Mouse (Mus musculus) bone marrow, adult 2 months (tissue): ENCODE data around the gene Gm10945. TPM values are rescaled to one million over a fixed set of nuclear protein-coding genes. Genes with fewer than 3 reads are reported as not detected.
A peak's percentile ranks its signal among the peaks of the same experiment; 100 is the strongest.

Experiments used
- H3K27ac ChIP-seq: fragments of 200-500 bp; 2 replicates; pipeline ENCODE4 v1.5.1; 2012; ENCODE audit warnings: low read depth, mild to moderate bottlenecking, control low read depth, inconsistent platforms, low read length; ENCODE audit not compliant: control insufficient read depth, poor library complexity, insufficient read depth
- H3K4me1 ChIP-seq: fragments of 200-500 bp; 2 replicates; pipeline ENCODE4 v1.6.1; 2011; ENCODE audit warnings: low read length; ENCODE audit not compliant: control insufficient read depth, insufficient read depth
- H3K4me3 ChIP-seq: fragments of 200-500 bp; replicated peaks from 2 replicates; pipeline ENCODE3; 2011; ENCODE audit warnings: mild to moderate bottlenecking, low read depth, low read length, control low read depth; ENCODE audit not compliant: control insufficient read depth
- CTCF ChIP-seq: fragments of 200-500 bp; IDR thresholded peaks from 2 replicates; pipeline ENCODE4 v1.5.1; 2011; ENCODE audit warnings: low read length, control low read depth; ENCODE audit not compliant: control insufficient read depth, insufficient read depth
- POLR2A ChIP-seq: fragments of 200-500 bp; IDR thresholded peaks from 2 replicates; pipeline ENCODE4 v1.6.1; 2011; ENCODE audit warnings: low read depth, mild to moderate bottlenecking, control low read depth, low read length, borderline replicate concordance; ENCODE audit not compliant: control insufficient read depth
- WGBS: fragments of 180-500 bp; shearing (Covaris S2); methylation state at CpG from one replicate; pipeline ENCODE4 v1.1.7; 2018; 5-methylcytosine and 5-hydroxymethylcytosine counted together
- polyA plus RNA-seq: library from polyadenylated mRNA; stranded (reverse); fragments of >200 nt; gene quantifications from 2 replicates; pipeline ENCODE4 v1.2.4, GENCODE M21; 2011; ENCODE audit warnings: low replicate concordance; ENCODE audit not compliant: missing spikeins, insufficient read depth, insufficient read length

The Gm10945 gene
- polyA plus RNA-seq: not detected in 2 replicates

DNA sequence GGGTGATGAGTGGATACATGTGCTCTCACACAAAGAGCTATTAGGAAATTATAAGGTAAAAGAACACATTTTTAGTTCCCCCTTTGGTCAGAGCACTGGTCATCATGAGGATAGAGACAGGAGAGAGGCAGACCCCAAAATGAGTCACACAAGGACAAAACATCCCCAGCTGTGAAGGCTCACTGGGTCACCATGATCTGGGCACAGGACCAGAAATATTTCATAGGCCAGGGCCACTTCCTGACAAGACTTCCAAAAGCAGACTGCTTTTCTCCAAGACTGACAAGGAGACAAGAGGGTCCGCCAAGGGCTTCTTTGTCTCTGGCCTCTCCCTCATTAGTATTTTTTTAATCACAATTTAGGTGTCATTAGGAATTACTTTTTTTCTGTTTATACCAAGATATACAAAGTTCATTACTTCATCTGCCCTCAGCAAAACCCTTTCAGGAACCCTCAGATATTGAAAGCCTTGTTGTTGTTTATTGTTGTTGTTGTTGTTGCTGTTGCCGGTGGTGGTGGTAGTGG is at the start of gene Gm10945:
Gm10945 (minus strand) TSS at position 475 of the 525 bp plus-strand sequence.
- WGBS: 75% methylated on average over 2 of the region's 2 CpGs
- Histone ChIP-seq H3K4me1 (no peaks in the 10 kb centered on the region), H3K4me3 (no peak within 1 kb of the TSS), H3K27ac (no peak within 1 kb of the TSS)
- TF ChIP-seq POLR2A (no peak), CTCF (no peak)

DNA sequence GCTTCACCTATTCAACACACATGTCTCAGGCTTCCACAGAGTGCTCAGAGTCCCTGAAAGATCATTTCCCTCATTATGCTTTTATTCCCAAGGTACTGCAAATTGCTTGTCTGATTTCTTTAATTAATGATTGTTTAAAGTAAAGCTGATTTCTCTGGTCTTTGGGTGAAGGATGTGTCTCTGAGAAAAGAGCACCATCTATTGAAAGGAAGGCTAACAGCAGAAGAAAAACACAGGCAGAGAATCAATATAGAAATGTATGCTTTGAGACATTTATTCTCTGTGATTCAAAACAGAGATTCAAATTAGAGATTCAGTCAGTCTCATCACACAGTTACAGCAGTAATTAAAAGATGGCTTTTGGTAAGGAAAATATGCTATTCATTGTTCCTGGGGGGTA is 28.7 kb upstream of the Gm10945 start:
- no peaks in the 10 kb centered on the region for H3K4me1 ChIP-seq
- no peak overlapping the region for H3K27ac ChIP-seq
- TF ChIP-seq POLR2A (no peak), CTCF (no peak)
- no peak overlapping the region for H3K4me3 ChIP-seq

DNA sequence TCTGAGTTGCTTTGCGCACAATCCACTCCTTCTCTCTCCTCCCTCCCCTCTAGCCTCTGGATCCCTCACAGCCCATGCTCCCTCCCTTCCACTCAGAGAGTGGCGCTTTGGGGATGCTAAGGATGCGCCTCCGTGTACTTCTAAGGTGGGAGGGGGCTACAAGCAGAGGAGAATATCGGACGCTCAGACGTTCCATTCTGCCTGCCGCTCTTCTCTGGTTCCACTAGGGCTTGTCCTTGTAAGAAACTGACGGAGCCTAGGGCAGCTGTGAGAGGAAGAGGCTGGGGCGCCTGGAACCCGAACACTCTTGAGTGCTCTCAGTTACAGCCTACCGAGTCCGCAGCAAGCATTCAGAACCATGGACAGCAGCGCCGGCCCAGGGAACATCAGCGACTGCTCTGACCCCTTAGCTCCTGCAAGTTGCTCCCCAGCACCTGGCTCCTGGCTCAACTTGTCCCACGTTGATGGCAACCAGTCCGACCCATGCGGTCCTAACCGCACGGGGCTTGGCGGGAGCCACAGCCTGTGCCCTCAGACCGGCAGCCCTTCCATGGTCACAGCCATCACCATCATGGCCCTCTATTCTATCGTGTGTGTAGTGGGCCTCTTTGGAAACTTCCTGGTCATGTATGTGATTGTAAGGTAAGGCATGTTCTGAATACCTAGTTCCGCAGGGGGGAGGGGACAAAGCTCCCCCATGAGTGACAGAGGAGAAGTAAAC is 27.1 kb upstream of the Gm10945 start:
- H3K27ac ChIP-seq: no peak overlapping the region
- TF ChIP-seq CTCF: no peak
- no peak for TF ChIP-seq POLR2A
- 7% methylated on average over 25 of the region's 25 CpGs for WGBS
- H3K4me1 ChIP-seq: no peaks in the 10 kb centered on the region
- no peak overlapping the region for H3K4me3 ChIP-seq

DNA sequence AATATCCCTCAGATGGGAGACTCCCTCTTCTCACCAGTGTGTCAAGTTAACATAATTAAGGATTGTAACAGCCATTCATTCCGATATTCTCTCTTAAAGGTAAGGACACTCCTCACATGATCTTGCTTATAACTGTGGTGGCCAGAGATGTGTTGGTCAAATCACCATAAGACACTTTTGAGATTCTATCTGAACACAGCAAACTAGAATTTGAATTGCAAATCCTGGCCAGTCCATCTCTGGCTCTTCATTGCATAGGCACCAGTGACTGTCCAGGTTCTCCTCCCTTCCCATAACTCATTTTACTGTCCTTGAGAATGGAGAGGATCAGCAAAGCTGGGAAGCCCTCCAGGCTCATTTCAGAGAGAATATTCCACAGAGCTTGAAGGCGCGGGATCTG is 3.4 kb downstream of the Gm10945 start, which contains the start of gene Oprm1:
Oprm1 (plus strand) TSS at position 301 of the 400 bp plus-strand sequence.
- Histone ChIP-seq H3K4me3 (no peak within 1 kb of the TSS), H3K27ac (no peak within 1 kb of the TSS), H3K4me1 (no peaks in the 10 kb centered on the region)
- TF ChIP-seq CTCF: no peak
- TF ChIP-seq POLR2A: no peak
- WGBS: 84% methylated on average over 3 of the region's 3 CpGs

DNA sequence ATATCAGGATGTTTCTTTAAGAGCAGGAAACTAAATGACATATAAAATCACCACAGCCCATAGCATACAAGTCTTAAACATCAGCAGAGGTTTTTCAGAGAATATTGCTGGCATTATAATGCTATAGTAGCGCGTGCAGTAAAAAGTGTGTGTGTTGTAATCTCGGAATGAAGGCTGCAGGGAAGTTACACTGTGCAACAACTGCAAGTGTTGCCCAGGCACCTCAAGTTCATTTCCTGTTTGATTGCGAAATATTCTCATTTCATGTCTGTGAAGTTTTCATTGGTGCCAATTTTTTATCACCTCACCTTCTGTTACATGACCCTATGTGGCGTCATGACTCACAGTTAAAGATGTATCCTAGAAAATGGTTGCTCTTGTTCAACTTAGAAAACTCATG is 8.2 kb downstream of the Gm10945 start:
- WGBS: 25% methylated on average over 5 of the region's 5 CpGs
- TF ChIP-seq CTCF: no peak
- no peak for TF ChIP-seq POLR2A
- Histone ChIP-seq H3K27ac (no peak overlapping the region), H3K4me1 (peaks cover 2% of the 10 kb centered on the region; the same call in 1 of the 2 replicates), H3K4me3 (no peak overlapping the region)

DNA sequence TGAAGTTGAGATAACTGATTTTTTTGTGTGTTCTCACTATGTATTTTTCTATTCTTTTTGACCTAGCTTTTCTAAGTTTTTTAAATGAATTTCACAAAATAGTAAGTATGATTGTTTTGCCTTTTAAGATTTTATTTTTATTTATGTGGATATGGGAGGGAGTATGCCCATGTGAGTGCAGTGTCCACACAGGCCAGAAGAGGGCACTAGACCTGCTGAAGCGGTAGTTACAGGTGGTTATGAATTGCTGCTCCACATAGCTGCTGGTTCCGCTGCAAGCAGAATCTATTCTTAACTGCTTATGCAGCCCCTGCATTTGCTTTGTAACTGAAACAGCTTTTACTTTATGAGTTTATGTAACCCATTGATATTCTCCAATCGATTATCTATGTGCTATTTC is 33.1 kb downstream of the Gm10945 start:
- 87% methylated on average over 3 of the region's 3 CpGs for WGBS
- Histone ChIP-seq H3K4me1 (no peaks in the 10 kb centered on the region), H3K4me3 (no peak overlapping the region), H3K27ac (no peak overlapping the region)
- TF ChIP-seq CTCF (peak; percentile 29; the same call in 1 of the 2 replicates), POLR2A (no peak)

DNA sequence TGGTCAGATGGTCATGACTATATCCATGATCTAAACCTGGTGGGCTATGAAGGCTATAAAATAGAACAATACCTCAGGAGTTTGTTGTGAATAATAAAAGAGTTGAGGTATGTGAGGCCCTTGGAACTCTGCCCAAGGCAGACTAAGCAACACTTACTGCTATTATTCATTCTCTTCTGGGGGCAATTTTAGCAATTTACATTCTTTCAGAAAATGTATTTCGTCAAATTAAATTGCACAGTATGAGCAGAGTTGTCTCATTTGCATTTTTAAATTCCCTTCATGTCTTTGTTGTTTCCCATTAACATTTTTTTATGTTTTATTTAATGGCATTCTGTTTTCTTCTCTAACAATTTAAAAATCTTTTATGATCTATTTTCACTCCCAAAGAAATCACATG is 37.8 kb downstream of the Gm10945 start:
- H3K4me3 ChIP-seq: no peak overlapping the region
- H3K4me1 ChIP-seq: no peaks in the 10 kb centered on the region
- TF ChIP-seq POLR2A (no peak), CTCF (no peak)
- WGBS: 71% methylated on average over 1 of the region's 1 CpGs
- H3K27ac ChIP-seq: no peak overlapping the region

DNA sequence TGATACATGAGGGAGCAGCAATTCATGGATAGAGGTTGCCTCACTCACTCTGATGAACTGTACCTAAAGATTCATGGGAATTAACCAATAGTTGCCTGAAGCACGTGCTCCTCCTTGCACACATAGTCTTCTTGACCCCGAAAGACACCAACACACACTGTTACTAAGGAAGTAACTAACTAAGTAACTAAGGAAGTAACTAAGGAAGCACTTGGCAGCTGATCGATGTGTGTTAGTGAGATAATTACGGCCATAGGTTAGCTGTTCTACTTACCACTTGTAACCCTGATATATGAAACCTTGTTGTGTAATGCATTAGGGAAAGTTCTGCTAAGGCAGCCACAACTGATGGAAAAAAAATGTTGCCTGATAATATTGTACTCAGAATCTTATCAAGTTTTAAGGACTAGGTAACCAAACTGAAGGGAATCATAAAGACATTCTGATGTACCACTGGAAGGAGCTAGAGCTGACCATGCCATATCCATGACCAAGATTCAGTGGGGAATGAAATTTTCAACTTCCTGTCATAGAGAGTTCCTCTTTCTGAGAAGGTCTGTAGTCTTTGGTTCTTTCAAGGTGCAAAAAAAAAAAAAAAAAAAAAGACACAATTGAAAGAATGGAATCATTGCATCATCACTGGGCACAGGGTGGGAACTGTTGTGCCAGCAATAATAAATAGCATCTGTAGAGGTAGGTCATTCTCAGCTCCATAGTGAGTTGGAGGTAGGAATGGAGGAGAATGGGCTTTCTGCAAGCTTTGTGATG is 44.2 kb downstream of the Gm10945 start:
- 6% methylated on average over 4 of the region's 4 CpGs for WGBS
- H3K4me1 ChIP-seq: no peaks in the 10 kb centered on the region
- TF ChIP-seq POLR2A: no peak
- TF ChIP-seq CTCF: no peak
- H3K27ac ChIP-seq: no peak overlapping the region
- no peak overlapping the region for H3K4me3 ChIP-seq
